ENCODE assay signal across 17 mouse cellular contexts in genomic region chr15:98949607-98949892, GRCm38 (mm10). TPM values are rescaled to one million over a fixed set of nuclear protein-coding genes. Genes with fewer than 3 reads are reported as not detected.
DNase-seq lines count a peak whose midpoint lies in the region; ATAC-seq and TF ChIP-seq lines count a peak whose summit lies in the region.
"Had no signal": no experiment of that assay in that cellular context is flagged by ENCODE, and none has a peak within 500 bp of the region (broad histone marks: within the 10 kb centered on the region; RNA-seq: fewer than 3 reads in every experiment).

No protein-coding gene starts in this region.

- peak overlapping the region; percentile 78 for H3K9ac ChIP-seq in hindbrain, embryonic 14.5 days
- peak overlapping the region; percentile 39 for H3K9ac ChIP-seq in midbrain, embryonic 15.5 days
- H3K9ac ChIP-seq: embryonic facial prominence, embryonic 12.5 days; intestine, embryonic 15.5 days; lung, embryonic 15.5 days had no signal

- peak; percentile 52 to 60 for DNase-seq in cerebellum, postnatal 10 days
- DNase-seq in cerebellum, adult 2 months: no peak
- DNase-seq in hindbrain, embryonic 14.5 days (ENCODE audit: low spot score): peak; percentile 45
- no peak for DNase-seq in kidney, postnatal 25 days
- no peak for DNase-seq in right cerebral cortex, postnatal 4 days
- no peak for DNase-seq in spleen, postnatal 10 days (ENCODE audit: low spot score in 2 of 2)
- DNase-seq: cerebellum, postnatal 25 days; heart, adult 18-20 months; heart, postnatal 10 days; right cerebral cortex, postnatal 25 days; thymus, adult 18-20 months had no signal

- H3K4me3 ChIP-seq in cerebellum, adult 2 months (replicated peaks; ENCODE audit: insufficient read depth, low read depth, low read length): no peak overlapping the region
- H3K4me3 ChIP-seq in hindbrain, embryonic 14.5 days (replicated peaks; ENCODE audit: low read length): peak overlapping the region; percentile 41
- H3K4me3 ChIP-seq in midbrain, embryonic 15.5 days: peak overlapping the region; percentile 33
- H3K4me3 ChIP-seq: embryonic facial prominence, embryonic 12.5 days; intestine, embryonic 15.5 days; lung, embryonic 15.5 days had no signal

- no peak overlapping the region for H3K27ac ChIP-seq in cerebellum, adult 2 months (ENCODE audit: insufficient read depth, low read length)
- peak overlapping the region; percentile 62 for H3K27ac ChIP-seq in hindbrain, embryonic 14.5 days
- peak overlapping the region; percentile 74 for H3K27ac ChIP-seq in midbrain, embryonic 15.5 days
- H3K27ac ChIP-seq: embryonic facial prominence, embryonic 12.5 days; intestine, embryonic 15.5 days; kidney, postnatal 0 days; lung, embryonic 15.5 days had no signal

- peaks cover 4% of the 10 kb centered on the region; the same call in 1 of the 2 replicates for H3K4me1 ChIP-seq in cerebellum, adult 2 months (ENCODE audit: control insufficient read depth, insufficient read depth, low read length)
- peaks cover 5% of the 10 kb centered on the region; the same call in 1 of the 2 replicates for H3K4me1 ChIP-seq in hindbrain, embryonic 14.5 days (replicated peaks; ENCODE audit: control insufficient read depth, insufficient read depth, low read length)
- H3K4me1 ChIP-seq in midbrain, embryonic 15.5 days: peaks cover 29% of the 10 kb centered on the region

- no peak for TF ChIP-seq CTCF in cerebellum, adult 2 months (IDR thresholded peaks at IDR 0.05; ENCODE audit: borderline replicate concordance, insufficient read depth, low read depth, low read length)

- peak overlapping the region; percentile 89 for H3K4me2 ChIP-seq in hindbrain, embryonic 14.5 days (replicated peaks)
- peak overlapping the region; percentile 65 for H3K4me2 ChIP-seq in midbrain, embryonic 15.5 days
- H3K4me2 ChIP-seq: embryonic facial prominence, embryonic 12.5 days; intestine, embryonic 15.5 days; lung, embryonic 15.5 days had no signal

- H3K9me3 ChIP-seq in hindbrain, embryonic 14.5 days (ENCODE audit: control insufficient read depth, low read length): no peaks in the 10 kb centered on the region
- no peaks in the 10 kb centered on the region for H3K9me3 ChIP-seq in midbrain, embryonic 15.5 days
- H3K9me3 ChIP-seq: embryonic facial prominence, embryonic 12.5 days; intestine, embryonic 15.5 days; lung, embryonic 15.5 days had no signal

- no peak for TF ChIP-seq POLR2A in cerebellum, adult 2 months (IDR thresholded peaks at IDR 0.05; ENCODE audit: borderline replicate concordance, insufficient read depth, low read length)

- WGBS in cerebellum, adult 2 months: 28% methylated on average over 3 of the region's 3 CpGs
- 25% methylated on average over 3 of the region's 3 CpGs for WGBS in hindbrain, embryonic 14.5 days
- 26% methylated on average over 3 of the region's 3 CpGs for WGBS in midbrain, embryonic 15.5 days

- H3K36me3 ChIP-seq in hindbrain, embryonic 14.5 days (replicated peaks; ENCODE audit: control insufficient read depth, insufficient read depth): peaks cover 33% of the 10 kb centered on the region
- H3K36me3 ChIP-seq in midbrain, embryonic 15.5 days (replicated peaks): no peaks in the 10 kb centered on the region

- H3K27me3 ChIP-seq in cerebellum, adult 2 months (ENCODE audit: control insufficient read depth, insufficient read depth, low read length): no peaks in the 10 kb centered on the region
- H3K27me3 ChIP-seq in hindbrain, embryonic 14.5 days (ENCODE audit: control insufficient read depth, insufficient read depth, low read length): no peaks in the 10 kb centered on the region
- no peaks in the 10 kb centered on the region for H3K27me3 ChIP-seq in midbrain, embryonic 15.5 days (replicated peaks)
- H3K27me3 ChIP-seq: embryonic facial prominence, embryonic 12.5 days; intestine, embryonic 15.5 days; lung, embryonic 15.5 days had no signal

- ATAC-seq in hindbrain, embryonic 14.5 days (ENCODE audit: low FRiP score): no peak
- ATAC-seq in midbrain, embryonic 15.5 days (replicated peaks): no peak
- ATAC-seq in activated CD4-positive, CD25-positive, alpha-beta regulatory T cell, adult 4 months: no peak
- ATAC-seq: intestine, embryonic 15.5 days had no signal

RNA-seq across cellular contexts. Expression of gene Gm49450, which starts 3.8 kb away (rescaled TPM):
- 0.75 and 2.6 TPM in 2 replicates for polyA plus RNA-seq in cerebellum, adult 2 months (2012; rRNA removed)
- not detected in 2 replicates for polyA plus RNA-seq in hindbrain, embryonic 14.5 days (2014; fragmentation: Nextera tagmentation; extraction: Ambion mirVana)
- not detected in 2 replicates for polyA plus RNA-seq in midbrain, embryonic 15.5 days (2015; fragmentation: Nextera tagmentation; extraction: Ambion mirVana)
- not detected for polyA plus RNA-seq in activated CD4-positive, CD25-positive, alpha-beta regulatory T cell, adult 4 months (2017; shearing (Covaris generic))
- polyA plus RNA-seq: embryonic facial prominence, embryonic 12.5 days; intestine, embryonic 15.5 days; kidney, postnatal 0 days; lung, embryonic 15.5 days had no signal

RNA-seq across cellular contexts. Expression of gene Tuba1a, which starts 4.0 kb away (rescaled TPM):
- 1,294 and 1,344 TPM in 2 replicates for polyA plus RNA-seq in cerebellum, adult 2 months (2012; rRNA removed)
- 14,408 and 15,410 TPM in 2 replicates for polyA plus RNA-seq in hindbrain, embryonic 14.5 days (2014; fragmentation: Nextera tagmentation; extraction: Ambion mirVana)
- polyA plus RNA-seq in midbrain, embryonic 15.5 days (2015; fragmentation: Nextera tagmentation; extraction: Ambion mirVana): 17,671 and 17,732 TPM in 2 replicates
- polyA plus RNA-seq in activated CD4-positive, CD25-positive, alpha-beta regulatory T cell, adult 4 months (2017; shearing (Covaris generic)): 100 to 1,000 TPM; 243 to 273 TPM

RNA-seq across cellular contexts. Expression of gene Tuba1b, which starts 15.2 kb away (rescaled TPM):
- polyA plus RNA-seq in cerebellum, adult 2 months (2012; rRNA removed): 1,352 and 1,359 TPM in 2 replicates
- 1,223 and 1,455 TPM in 2 replicates for polyA plus RNA-seq in hindbrain, embryonic 14.5 days (2014; fragmentation: Nextera tagmentation; extraction: Ambion mirVana)
- polyA plus RNA-seq in midbrain, embryonic 15.5 days (2015; fragmentation: Nextera tagmentation; extraction: Ambion mirVana): 1,136 and 1,188 TPM in 2 replicates
- 100 to 1,000 TPM; 510 to 711 TPM for polyA plus RNA-seq in activated CD4-positive, CD25-positive, alpha-beta regulatory T cell, adult 4 months (2017; shearing (Covaris generic))

RNA-seq across cellular contexts. Expression of gene Lmbr1l, which starts 31.5 kb away (rescaled TPM):
- 37.5 and 39.7 TPM in 2 replicates for polyA plus RNA-seq in cerebellum, adult 2 months (2012; rRNA removed)
- polyA plus RNA-seq in hindbrain, embryonic 14.5 days (2014; fragmentation: Nextera tagmentation; extraction: Ambion mirVana): 6.4 and 8.1 TPM in 2 replicates
- 35.5 and 38.3 TPM in 2 replicates for polyA plus RNA-seq in midbrain, embryonic 15.5 days (2015; fragmentation: Nextera tagmentation; extraction: Ambion mirVana)
- 10 to 100 TPM; 24.2 to 42.0 TPM for polyA plus RNA-seq in activated CD4-positive, CD25-positive, alpha-beta regulatory T cell, adult 4 months (2017; shearing (Covaris generic))

RNA-seq across cellular contexts. Expression of gene Dhh, which starts 51.2 kb away (rescaled TPM):
- 0.07 and 0.10 TPM in 2 replicates for polyA plus RNA-seq in cerebellum, adult 2 months (2012; rRNA removed)
- 1.1 and 1.4 TPM in 2 replicates for polyA plus RNA-seq in hindbrain, embryonic 14.5 days (2014; fragmentation: Nextera tagmentation; extraction: Ambion mirVana)
- 0.35 and 0.73 TPM in 2 replicates for polyA plus RNA-seq in midbrain, embryonic 15.5 days (2015; fragmentation: Nextera tagmentation; extraction: Ambion mirVana)
- under 1 TPM; 0.11 to 0.15 TPM for polyA plus RNA-seq in activated CD4-positive, CD25-positive, alpha-beta regulatory T cell, adult 4 months (2017; shearing (Covaris generic))

Comparison
In these comparisons a context has a peak if more than half of its experiments do, and no peak if none do; other contexts are left out.
1. DNase-seq: peak in cerebellum, postnatal 10 days (2 of 2) and hindbrain, embryonic 14.5 days (single experiment); none in cerebellum, adult 2 months (0 of 2), kidney, postnatal 25 days (0 of 2), right cerebral cortex, postnatal 4 days (single experiment) and spleen, postnatal 10 days (0 of 2).
2. RNA of gene Tuba1a, which starts 4.0 kb away (polyA plus RNA-seq): 17,671 to 17,732 TPM in midbrain, embryonic 15.5 days and 14,408 to 15,410 TPM in hindbrain, embryonic 14.5 days; 1,294 to 1,344 TPM in cerebellum, adult 2 months and 243 to 273 TPM in activated CD4-positive, CD25-positive, alpha-beta regulatory T cell, adult 4 months; every median in the first group is over 10 times any median in the second.